Mouse (Mus musculus): ENCODE results near the gene Ak9. TPM values are rescaled to one million over a fixed set of nuclear protein-coding genes. Genes with fewer than 3 reads are reported as not detected.

Gene Ak9
- polyA plus RNA-seq (2015; fragmentation: Nextera tagmentation; extraction: Ambion mirVana): 0.27 and 0.28 TPM in 2 replicates

GRCm38 (mm10) chr10:41303639-41304444 is at the start of gene Ak9:
Gene Ak9 (plus strand): TSS chr10:41303980.
- Histone ChIP-seq H3K27ac (replicated peaks) (peak within 1 kb of the TSS; percentile 85), H3K9ac (peak within 1 kb of the TSS; percentile 84), H3K4me1 (peaks cover 27% of the 10 kb centered on the region), H3K36me3 (no peaks in the 10 kb centered on the region), H3K9me3 (no peaks in the 10 kb centered on the region), H3K27me3 (replicated peaks) (no peaks in the 10 kb centered on the region), H3K4me3 (peak within 1 kb of the TSS; percentile 98), H3K4me2 (peak within 1 kb of the TSS; percentile 89)
- WGBS: under 1% methylated on average over 25 of the region's 25 CpGs
- ATAC-seq (ENCODE audit: extremely low read depth, insufficient number of reproducible peaks, low FRiP score, low TSS enrichment): peak; percentile 75

- Histone ChIP-seq H3K9me3 (no peaks in the 10 kb centered on the region), H3K4me3 (no peak overlapping the region), H3K27me3 (replicated peaks) (no peaks in the 10 kb centered on the region), H3K27ac (replicated peaks) (no peak overlapping the region), H3K4me1 (peaks cover 21% of the 10 kb centered on the region), H3K36me3 (peaks cover 41% of the 10 kb centered on the region), H3K9ac (0 out of 2 replicates have a peak overlapping the region, but pooled peaks have one; percentile 33), H3K4me2 (no peak overlapping the region)
- 29% methylated on average over 8 of the region's 8 CpGs for WGBS
- ATAC-seq (ENCODE audit: extremely low read depth, insufficient number of reproducible peaks, low FRiP score, low TSS enrichment): no peak
These were observed 43.4 kb upstream of the Ak9 start for GRCm38 (mm10) chr10:41260243-41261006.

GRCm38 (mm10) chr10:41261218-41261617 is 42.6 kb upstream of the Ak9 start:
- Histone ChIP-seq H3K9ac (no peak overlapping the region), H3K9me3 (no peaks in the 10 kb centered on the region), H3K4me2 (no peak overlapping the region), H3K4me3 (no peak overlapping the region), H3K36me3 (peaks cover 33% of the 10 kb centered on the region), H3K27ac (replicated peaks) (no peak overlapping the region), H3K4me1 (peaks cover 21% of the 10 kb centered on the region), H3K27me3 (replicated peaks) (no peaks in the 10 kb centered on the region)
- 33% methylated on average over 1 of the region's 1 CpGs for WGBS
- ATAC-seq (ENCODE audit: extremely low read depth, insufficient number of reproducible peaks, low FRiP score, low TSS enrichment): no peak

- Histone ChIP-seq H3K4me2 (no peak overlapping the region), H3K36me3 (peaks cover 36% of the 10 kb centered on the region)
- ATAC-seq (ENCODE audit: extremely low read depth, insufficient number of reproducible peaks, low FRiP score, low TSS enrichment): no peak
These were observed 41.9 kb upstream of the Ak9 start for GRCm38 (mm10) chr10:41261889-41262288.

GRCm38 (mm10) chr10:41271860-41272259 is 31.9 kb upstream of the Ak9 start:
- 53% methylated on average over 7 of the region's 7 CpGs for WGBS
- peaks cover 49% of the 10 kb centered on the region for H3K36me3 ChIP-seq
- no peak overlapping the region for H3K4me2 ChIP-seq
- no peaks in the 10 kb centered on the region for H3K4me1 ChIP-seq
- H3K27ac ChIP-seq (replicated peaks): no peak overlapping the region
- no peak overlapping the region for H3K9ac ChIP-seq
- no peak for ATAC-seq (ENCODE audit: extremely low read depth, insufficient number of reproducible peaks, low FRiP score, low TSS enrichment)
- H3K4me3 ChIP-seq: no peak overlapping the region
- H3K9me3 ChIP-seq: no peaks in the 10 kb centered on the region
- H3K27me3 ChIP-seq (replicated peaks): no peaks in the 10 kb centered on the region

More at GRCm38 (mm10) chr10:41261889-41262288, 41.9 kb upstream of the Ak9 start:
- peaks cover 21% of the 10 kb centered on the region for H3K4me1 ChIP-seq
- H3K27me3 ChIP-seq (replicated peaks): no peaks in the 10 kb centered on the region
- no peak overlapping the region for H3K9ac ChIP-seq
- no peaks in the 10 kb centered on the region for H3K9me3 ChIP-seq
- no peak overlapping the region for H3K4me3 ChIP-seq
- H3K27ac ChIP-seq (replicated peaks): no peak overlapping the region

GRCm38 (mm10) chr10:41274871-41275270 is 28.9 kb upstream of the Ak9 start:
- Histone ChIP-seq H3K9me3 (no peaks in the 10 kb centered on the region), H3K4me3 (no peak overlapping the region), H3K9ac (no peak overlapping the region), H3K4me1 (no peaks in the 10 kb centered on the region), H3K27ac (replicated peaks) (no peak overlapping the region), H3K4me2 (no peak overlapping the region), H3K36me3 (peaks cover 24% of the 10 kb centered on the region), H3K27me3 (replicated peaks) (no peaks in the 10 kb centered on the region)
- no peak for ATAC-seq (ENCODE audit: extremely low read depth, insufficient number of reproducible peaks, low FRiP score, low TSS enrichment)
- WGBS: 89% methylated on average over 1 of the region's 1 CpGs

GRCm38 (mm10) chr10:41278808-41279207 is 25.0 kb upstream of the Ak9 start:
- H3K9me3 ChIP-seq: no peaks in the 10 kb centered on the region
- peaks cover 29% of the 10 kb centered on the region for H3K36me3 ChIP-seq
- no peak for ATAC-seq (ENCODE audit: extremely low read depth, insufficient number of reproducible peaks, low FRiP score, low TSS enrichment)
- H3K4me3 ChIP-seq: no peak overlapping the region
- no peak overlapping the region for H3K4me2 ChIP-seq
- no peak overlapping the region for H3K27ac ChIP-seq (replicated peaks)
- H3K9ac ChIP-seq: no peak overlapping the region
- 87% methylated on average over 1 of the region's 1 CpGs for WGBS
- no peaks in the 10 kb centered on the region for H3K27me3 ChIP-seq (replicated peaks)
- no peaks in the 10 kb centered on the region for H3K4me1 ChIP-seq

- H3K27ac ChIP-seq (replicated peaks): no peak overlapping the region
- H3K4me3 ChIP-seq: no peak overlapping the region
- H3K9ac ChIP-seq: no peak overlapping the region
- peaks cover 37% of the 10 kb centered on the region for H3K36me3 ChIP-seq
- H3K27me3 ChIP-seq (replicated peaks): no peaks in the 10 kb centered on the region
- WGBS: 45% methylated on average over 6 of the region's 6 CpGs
- H3K4me2 ChIP-seq: no peak overlapping the region
- ATAC-seq (ENCODE audit: extremely low read depth, insufficient number of reproducible peaks, low FRiP score, low TSS enrichment): no peak
- no peaks in the 10 kb centered on the region for H3K9me3 ChIP-seq
- no peaks in the 10 kb centered on the region for H3K4me1 ChIP-seq
These were observed 23.6 kb upstream of the Ak9 start for GRCm38 (mm10) chr10:41280177-41280576.

- WGBS: 79% methylated on average over 2 of the region's 2 CpGs
- Histone ChIP-seq H3K9me3 (no peaks in the 10 kb centered on the region), H3K27me3 (replicated peaks) (no peaks in the 10 kb centered on the region), H3K27ac (replicated peaks) (no peak overlapping the region), H3K4me2 (no peak overlapping the region), H3K36me3 (peaks cover 39% of the 10 kb centered on the region), H3K9ac (no peak overlapping the region), H3K4me3 (no peak overlapping the region), H3K4me1 (no peaks in the 10 kb centered on the region)
- no peak for ATAC-seq (ENCODE audit: extremely low read depth, insufficient number of reproducible peaks, low FRiP score, low TSS enrichment)
These were observed 23.0 kb upstream of the Ak9 start for GRCm38 (mm10) chr10:41280796-41281195.

GRCm38 (mm10) chr10:41282086-41282485 is 21.7 kb upstream of the Ak9 start:
- 75% methylated on average over 2 of the region's 2 CpGs for WGBS
- H3K4me1 ChIP-seq: no peaks in the 10 kb centered on the region
- no peak overlapping the region for H3K4me2 ChIP-seq
- no peak overlapping the region for H3K4me3 ChIP-seq
- H3K9ac ChIP-seq: no peak overlapping the region
- no peaks in the 10 kb centered on the region for H3K9me3 ChIP-seq
- no peak overlapping the region for H3K27ac ChIP-seq (replicated peaks)
- ATAC-seq (ENCODE audit: extremely low read depth, insufficient number of reproducible peaks, low FRiP score, low TSS enrichment): no peak
- H3K36me3 ChIP-seq: peaks cover 31% of the 10 kb centered on the region
- no peaks in the 10 kb centered on the region for H3K27me3 ChIP-seq (replicated peaks)

- Histone ChIP-seq H3K27me3 (replicated peaks) (no peaks in the 10 kb centered on the region), H3K4me3 (no peak overlapping the region), H3K9ac (no peak overlapping the region), H3K36me3 (peaks cover 28% of the 10 kb centered on the region), H3K9me3 (no peaks in the 10 kb centered on the region), H3K27ac (replicated peaks) (no peak overlapping the region), H3K4me2 (no peak overlapping the region), H3K4me1 (peaks cover 19% of the 10 kb centered on the region)
- 82% methylated on average over 3 of the region's 3 CpGs for WGBS
- ATAC-seq (ENCODE audit: extremely low read depth, insufficient number of reproducible peaks, low FRiP score, low TSS enrichment): no peak
These were observed 16.2 kb upstream of the Ak9 start for GRCm38 (mm10) chr10:41287618-41288017.

Data from heart, embryonic 13.5 days (tissue).